Mouse (Mus musculus): ENCODE measurements around the gene Dbx1. TPM values are rescaled to one million over a fixed set of nuclear protein-coding genes. Genes with fewer than 3 reads are reported as not detected.

Gene Dbx1
- total and polyA plus RNA-seq, 3 experiments = not detected

DNA sequence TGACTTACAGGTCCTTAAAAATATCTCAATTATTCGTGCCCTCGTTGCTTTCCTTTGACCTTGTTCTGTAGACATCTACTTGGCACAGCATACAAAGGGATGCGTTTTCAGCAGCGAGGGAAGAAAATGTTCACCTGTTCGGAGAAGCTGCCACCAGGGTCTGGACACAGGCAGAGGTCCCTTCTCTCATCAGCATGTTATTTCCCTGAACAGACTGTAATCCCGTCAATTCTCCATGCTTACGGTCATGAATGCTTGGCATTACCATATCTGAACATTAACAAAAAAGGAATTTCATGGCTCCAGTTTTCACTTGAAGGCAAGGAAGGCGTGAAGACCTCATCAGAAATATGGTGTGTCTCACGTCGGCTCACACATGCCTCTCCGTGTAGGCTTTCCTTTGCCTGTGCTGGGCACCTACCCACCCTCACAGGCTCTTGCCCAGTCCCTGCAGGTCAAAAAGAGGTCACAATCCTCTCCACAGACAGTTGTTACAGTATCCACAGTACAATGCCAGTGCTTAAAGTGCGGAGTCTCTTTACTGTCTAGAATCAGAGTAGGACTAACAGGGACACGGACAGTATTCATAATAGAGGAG is 31.7 kb upstream of the Dbx1 start:
- Histone ChIP-seq H3K27ac (ENCODE audit: control insufficient read depth, low read depth, low read length) (no peak overlapping the region), H3K27me3 (ENCODE audit: control insufficient read depth in 1 of 2, insufficient read depth in 2 of 2, low read length in 2 of 2) (no peaks in the 10 kb centered on the region), H3K79me2 (ENCODE audit: control insufficient read depth, insufficient read depth, low read length, poor library complexity) (no peaks in the 10 kb centered on the region), H3K4me3 (ENCODE audit: control insufficient read depth in 1 of 2, insufficient read depth in 1 of 2, low read depth in 2 of 2, low read length in 2 of 2) (no peak overlapping the region), H3K4me1 (ENCODE audit: control insufficient read depth in 1 of 2, insufficient read depth in 2 of 2, low read length in 2 of 2) (no peaks in the 10 kb centered on the region), H3K9ac (ENCODE audit: control insufficient read depth, low read depth, low read length, poor library complexity, severe bottlenecking) (no peak overlapping the region), H3K36me3 (ENCODE audit: control insufficient read depth in 1 of 2, insufficient read depth in 2 of 2, low read length in 2 of 2) (no peaks in the 10 kb centered on the region), H3K9me3 (replicated peaks; ENCODE audit: insufficient read depth, low read length) (no peaks in the 10 kb centered on the region)
- DNase-seq (ENCODE audit: low read depth, low spot score) = no peak
- TF ChIP-seq UBTF (IDR thresholded peaks at IDR 0.05; ENCODE audit: borderline replicate concordance, insufficient read depth, low read depth, low read length) (no peak), TAL1 (IDR thresholded peaks at IDR 0.05; ENCODE audit: low read length) (no peak), NRF1 (IDR thresholded peaks at IDR 0.05; ENCODE audit: insufficient read depth, low read depth, low read length, poor library complexity, severe bottlenecking) (no peak), E2F4 (IDR thresholded peaks at IDR 0.05; ENCODE audit: borderline replicate concordance, low read depth, low read length) (no peak), MYB (IDR thresholded peaks at IDR 0.05; ENCODE audit: low read depth, low read length) (no peak), ZC3H11A (IDR thresholded peaks at IDR 0.05; ENCODE audit: low read depth, low read length) (no peak), ZKSCAN1 (IDR thresholded peaks at IDR 0.05; ENCODE audit: low read depth, low read length) (no peak)

DNA sequence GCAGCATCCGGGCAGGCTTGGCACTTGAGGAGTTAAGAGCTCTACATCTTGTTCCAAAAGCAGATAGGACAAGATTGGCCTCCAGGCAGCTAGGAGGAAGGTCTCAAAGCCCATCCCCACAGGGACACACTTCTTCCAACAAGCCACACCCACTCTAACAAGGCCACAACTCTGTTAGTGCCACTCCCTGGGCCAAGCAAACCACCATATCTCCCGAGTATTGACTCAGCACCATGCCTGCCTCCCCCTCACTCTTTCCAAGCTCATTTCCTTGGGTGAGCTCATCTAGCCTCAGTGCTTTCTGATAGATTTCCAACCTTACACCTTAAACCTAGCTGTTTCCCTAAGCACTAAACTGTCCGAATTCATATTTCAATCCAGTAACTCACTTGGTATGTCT is 26.9 kb upstream of the Dbx1 start:
- no peaks in the 10 kb centered on the region for H3K79me2 ChIP-seq (ENCODE audit: control insufficient read depth, insufficient read depth, low read length, poor library complexity)
- DNase-seq (ENCODE audit: low read depth, low spot score) = no peak
- no peak overlapping the region for H3K4me3 ChIP-seq (ENCODE audit: control insufficient read depth in 1 of 2, insufficient read depth in 1 of 2, low read depth in 2 of 2, low read length in 2 of 2)
- H3K4me1 ChIP-seq (ENCODE audit: control insufficient read depth in 1 of 2, insufficient read depth in 2 of 2, low read length in 2 of 2) = no peaks in the 10 kb centered on the region
- no peaks in the 10 kb centered on the region for H3K9me3 ChIP-seq (replicated peaks; ENCODE audit: insufficient read depth, low read length)
- no peak overlapping the region for H3K27ac ChIP-seq (ENCODE audit: control insufficient read depth, low read depth, low read length)
- no peaks in the 10 kb centered on the region for H3K36me3 ChIP-seq (ENCODE audit: control insufficient read depth in 1 of 2, insufficient read depth in 2 of 2, low read length in 2 of 2)
- TF ChIP-seq MAFK (IDR thresholded peaks at IDR 0.05; ENCODE audit: borderline replicate concordance, low read depth, low read length) = no peak
- no peak for TF ChIP-seq GABPA (IDR thresholded peaks at IDR 0.05; ENCODE audit: low read depth, low read length)
- no peak for TF ChIP-seq TAL1 (IDR thresholded peaks at IDR 0.05; ENCODE audit: low read length)
- no peak for TF ChIP-seq MXI1 (IDR thresholded peaks at IDR 0.05; ENCODE audit: low read depth, low read length)
- TF ChIP-seq MAZ (IDR thresholded peaks at IDR 0.05; ENCODE audit: low read depth, low read length) = no peak
- no peak for TF ChIP-seq EP300 (IDR thresholded peaks at IDR 0.05; ENCODE audit: low read depth in 1 of 2, low read length in 2 of 2)
- no peak for TF ChIP-seq POLR2AphosphoS5 (IDR thresholded peaks at IDR 0.05; ENCODE audit: borderline replicate concordance, low read depth, low read length)
- TF ChIP-seq GATA1 (IDR thresholded peaks at IDR 0.05; ENCODE audit: low read depth, low read length) = no peak
- no peak for TF ChIP-seq ZMIZ1 (IDR thresholded peaks at IDR 0.05; ENCODE audit: low read depth, low read length)
- TF ChIP-seq ETS1 (IDR thresholded peaks at IDR 0.05; ENCODE audit: low read depth, low read length) = no peak
- no peak for TF ChIP-seq RAD21 (IDR thresholded peaks at IDR 0.05; ENCODE audit: low read depth, low read length)
- TF ChIP-seq TBP (IDR thresholded peaks at IDR 0.05; ENCODE audit: low read depth, low read length) = no peak
- no peak for TF ChIP-seq SIN3A (IDR thresholded peaks at IDR 0.05; ENCODE audit: low read length)
- TF ChIP-seq NRF1 (IDR thresholded peaks at IDR 0.05; ENCODE audit: insufficient read depth, low read depth, low read length, poor library complexity, severe bottlenecking) = no peak
- TF ChIP-seq BHLHE40 (IDR thresholded peaks at IDR 0.05; ENCODE audit: borderline replicate concordance, low read depth, low read length) = no peak
- no peaks in the 10 kb centered on the region for H3K27me3 ChIP-seq (ENCODE audit: control insufficient read depth in 1 of 2, insufficient read depth in 2 of 2, low read length in 2 of 2)
- no peak overlapping the region for H3K9ac ChIP-seq (ENCODE audit: control insufficient read depth, low read depth, low read length, poor library complexity, severe bottlenecking)

Measured in MEL (cell line).